Mouse (Mus musculus) 416B (cell line): Measurements from ENCODE around the gene Ltb4r1.
A peak's percentile ranks its signal among the peaks of the same experiment; 100 is the strongest.

Source experiments
- DNase-seq: peaks from one replicate; pipeline ENCODE4 v3.0.0; 2011; ENCODE audit warnings: low read depth

The Ltb4r1 gene

GRCm38 (mm10) chr14:55765696-55766095, at the start of gene Ltb4r1:
Ltb4r1 (plus strand) TSS chr14:55765962.
- peak; percentile 57 for DNase-seq

- no peak for DNase-seq
These were observed 49.5 kb upstream of the Ltb4r1 start for GRCm38 (mm10) chr14:55716271-55716670.

GRCm38 (mm10) chr14:55716884-55717283, 48.9 kb upstream of the Ltb4r1 start:
- DNase-seq: peak; percentile 41

- DNase-seq: no peak
These were observed 46.0 kb upstream of the Ltb4r1 start for GRCm38 (mm10) chr14:55719737-55720136.

- no peak for DNase-seq
These were observed 45.1 kb upstream of the Ltb4r1 start for GRCm38 (mm10) chr14:55720666-55721065.

- no peak for DNase-seq
These were observed 44.7 kb upstream of the Ltb4r1 start for GRCm38 (mm10) chr14:55721076-55721475.

- DNase-seq: peak; percentile 94
These were observed 43.9 kb upstream of the Ltb4r1 start, which contains the start of gene Rabggta for GRCm38 (mm10) chr14:55721700-55722437. Rabggta (minus strand) TSS chr14:55722263.

- DNase-seq: peak; percentile 56
These were observed 43.3 kb upstream of the Ltb4r1 start for GRCm38 (mm10) chr14:55722438-55722945.

- peak; percentile 51 for DNase-seq
These were observed 42.3 kb upstream of the Ltb4r1 start for GRCm38 (mm10) chr14:55723433-55723832.

GRCm38 (mm10) chr14:55724411-55724871, 41.3 kb upstream of the Ltb4r1 start:
- DNase-seq: peak; percentile 97

GRCm38 (mm10) chr14:55726261-55726660, 39.5 kb upstream of the Ltb4r1 start:
- no peak for DNase-seq

GRCm38 (mm10) chr14:55727889-55728685, 37.7 kb upstream of the Ltb4r1 start:
- DNase-seq: no peak

GRCm38 (mm10) chr14:55730116-55730515, 35.6 kb upstream of the Ltb4r1 start:
- no peak for DNase-seq

- no peak for DNase-seq
These were observed 35.2 kb upstream of the Ltb4r1 start for GRCm38 (mm10) chr14:55730531-55731032.

GRCm38 (mm10) chr14:55733889-55734288, 31.9 kb upstream of the Ltb4r1 start:
- no peak for DNase-seq

- DNase-seq: no peak
These were observed 30.9 kb upstream of the Ltb4r1 start for GRCm38 (mm10) chr14:55734869-55735268.

GRCm38 (mm10) chr14:55735334-55735733, 30.4 kb upstream of the Ltb4r1 start:
- DNase-seq: no peak

- DNase-seq: no peak
These were observed 30.0 kb upstream of the Ltb4r1 start for GRCm38 (mm10) chr14:55735758-55736157.

GRCm38 (mm10) chr14:55737086-55737687, 28.6 kb upstream of the Ltb4r1 start:
- DNase-seq: peak; percentile 86

- DNase-seq: peak; percentile 79
These were observed 22.1 kb upstream of the Ltb4r1 start for GRCm38 (mm10) chr14:55743711-55744110.

- DNase-seq: peak; percentile 87
These were observed 20.4 kb upstream of the Ltb4r1 start, which contains the start of the genes Dhrs1 and Nop9 for GRCm38 (mm10) chr14:55745180-55745860. Dhrs1 (minus strand) TSS chr14:55745690. Nop9 (plus strand) TSS chr14:55745693.
